Mouse (Mus musculus): ENCODE results near the gene Scyl1. TPM values are rescaled to one million over a fixed set of nuclear protein-coding genes. Genes with fewer than 3 reads are reported as not detected.
"Not testable (repeated sequence)": the region's sequence is repeated elsewhere in the genome, so short reads cannot be mapped to it uniquely, and the experiment has no call there.

Scyl1 gene
- polyA plus RNA-seq (2012; rRNA removed): 37.1 and 52.5 TPM in 2 replicates

GRCm38 (mm10) chr19:5770925-5771860 lies at the start of gene Scyl1:
Gene Scyl1 (minus strand): TSS chr19:5771419.
- peaks cover 15% of the 10 kb centered on the region for H3K36me3 ChIP-seq (ENCODE audit: control insufficient read depth, insufficient read depth, low read length)
- TF ChIP-seq POLR2A (IDR thresholded peaks at IDR 0.05; ENCODE audit: low read depth, low read length) (peak; percentile 77), CTCF (IDR thresholded peaks at IDR 0.05; ENCODE audit: extremely low read depth, insufficient read length, insufficient replicate concordance, low read depth, low read length) (no peak)
- H3K4me1 ChIP-seq (ENCODE audit: control insufficient read depth, insufficient read depth, insufficient read length, low read length): peaks cover 10% of the 10 kb centered on the region
- peak within 1 kb of the TSS; percentile 96 for H3K4me3 ChIP-seq (ENCODE audit: low read depth, low read length)
- no peaks in the 10 kb centered on the region for H3K27me3 ChIP-seq (ENCODE audit: control insufficient read depth, insufficient read depth, low read length)
- under 1% methylated on average over 64 of the region's 64 CpGs for WGBS
- H3K27ac ChIP-seq (ENCODE audit: insufficient read depth, low read depth, low read length): peak within 1 kb of the TSS; percentile 87

GRCm38 (mm10) chr19:5819549-5819948 lies 48.3 kb upstream of the Scyl1 start:
- peaks cover 30% of the 10 kb centered on the region for H3K4me1 ChIP-seq (ENCODE audit: control insufficient read depth, insufficient read depth, insufficient read length, low read length)
- TF ChIP-seq POLR2A (IDR thresholded peaks at IDR 0.05; ENCODE audit: low read depth, low read length) (no peak), CTCF (IDR thresholded peaks at IDR 0.05; ENCODE audit: extremely low read depth, insufficient read length, insufficient replicate concordance, low read depth, low read length) (no peak)
- no peaks in the 10 kb centered on the region for H3K27me3 ChIP-seq (ENCODE audit: control insufficient read depth, insufficient read depth, low read length)
- no peak overlapping the region for H3K27ac ChIP-seq (ENCODE audit: insufficient read depth, low read depth, low read length)
- peaks cover 8% of the 10 kb centered on the region; the same call in 1 of the 2 replicates for H3K36me3 ChIP-seq (ENCODE audit: control insufficient read depth, insufficient read depth, low read length)
- 64% methylated on average over 12 of the region's 12 CpGs for WGBS
- H3K4me3 ChIP-seq (ENCODE audit: low read depth, low read length): no peak overlapping the region

GRCm38 (mm10) chr19:5818590-5818977 lies 47.4 kb upstream of the Scyl1 start:
- peaks cover 4% of the 10 kb centered on the region; the same call in 1 of the 2 replicates for H3K36me3 ChIP-seq (ENCODE audit: control insufficient read depth, insufficient read depth, low read length)
- no peak overlapping the region for H3K27ac ChIP-seq (ENCODE audit: insufficient read depth, low read depth, low read length)
- 73% methylated on average over 6 of the region's 6 CpGs for WGBS

GRCm38 (mm10) chr19:5817703-5818589 lies 46.7 kb upstream of the Scyl1 start:
- no peaks in the 10 kb centered on the region for H3K36me3 ChIP-seq (ENCODE audit: control insufficient read depth, insufficient read depth, low read length)
- H3K4me1 ChIP-seq (ENCODE audit: control insufficient read depth, insufficient read depth, insufficient read length, low read length): peaks cover 26% of the 10 kb centered on the region
- H3K27me3 ChIP-seq (ENCODE audit: control insufficient read depth, insufficient read depth, low read length): no peaks in the 10 kb centered on the region
- peak overlapping the region; percentile 47 for H3K4me3 ChIP-seq (ENCODE audit: low read depth, low read length)
- 16% methylated on average over 21 of the region's 21 CpGs for WGBS
- TF ChIP-seq CTCF (IDR thresholded peaks at IDR 0.05; ENCODE audit: extremely low read depth, insufficient read length, insufficient replicate concordance, low read depth, low read length): peak; percentile 92; the same call in 1 of the 2 replicates
- peak; percentile 41 for TF ChIP-seq POLR2A (IDR thresholded peaks at IDR 0.05; ENCODE audit: low read depth, low read length)
- H3K27ac ChIP-seq (ENCODE audit: insufficient read depth, low read depth, low read length): peak overlapping the region; percentile 89

More at GRCm38 (mm10) chr19:5818590-5818977, 47.4 kb upstream of the Scyl1 start:
- Histone ChIP-seq H3K4me1 (ENCODE audit: control insufficient read depth, insufficient read depth, insufficient read length, low read length) (peaks cover 26% of the 10 kb centered on the region), H3K4me3 (ENCODE audit: low read depth, low read length) (no peak overlapping the region), H3K27me3 (ENCODE audit: control insufficient read depth, insufficient read depth, low read length) (no peaks in the 10 kb centered on the region)
- TF ChIP-seq POLR2A (IDR thresholded peaks at IDR 0.05; ENCODE audit: low read depth, low read length) (no peak), CTCF (IDR thresholded peaks at IDR 0.05; ENCODE audit: extremely low read depth, insufficient read length, insufficient replicate concordance, low read depth, low read length) (no peak)

- Histone ChIP-seq H3K4me3 (ENCODE audit: low read depth, low read length) (no peak overlapping the region), H3K36me3 (ENCODE audit: control insufficient read depth, insufficient read depth, low read length) (no peaks in the 10 kb centered on the region), H3K27me3 (ENCODE audit: control insufficient read depth, insufficient read depth, low read length) (no peaks in the 10 kb centered on the region), H3K27ac (ENCODE audit: insufficient read depth, low read depth, low read length) (peak overlapping the region; percentile 88), H3K4me1 (ENCODE audit: control insufficient read depth, insufficient read depth, insufficient read length, low read length) (peaks cover 36% of the 10 kb centered on the region)
- no peak for TF ChIP-seq POLR2A (IDR thresholded peaks at IDR 0.05; ENCODE audit: low read depth, low read length)
- TF ChIP-seq CTCF (IDR thresholded peaks at IDR 0.05; ENCODE audit: extremely low read depth, insufficient read length, insufficient replicate concordance, low read depth, low read length): no peak
- WGBS: 34% methylated on average over 4 of the region's 4 CpGs
Observed at GRCm38 (mm10) chr19:5815928-5816327, 44.7 kb upstream of the Scyl1 start.

GRCm38 (mm10) chr19:5815010-5815409 lies 43.8 kb upstream of the Scyl1 start:
- TF ChIP-seq POLR2A (IDR thresholded peaks at IDR 0.05; ENCODE audit: low read depth, low read length): no peak
- TF ChIP-seq CTCF (IDR thresholded peaks at IDR 0.05; ENCODE audit: extremely low read depth, insufficient read length, insufficient replicate concordance, low read depth, low read length): no peak
- Histone ChIP-seq H3K36me3 (ENCODE audit: control insufficient read depth, insufficient read depth, low read length) (no peaks in the 10 kb centered on the region), H3K27me3 (ENCODE audit: control insufficient read depth, insufficient read depth, low read length) (no peaks in the 10 kb centered on the region), H3K4me1 (ENCODE audit: control insufficient read depth, insufficient read depth, insufficient read length, low read length) (peaks cover 45% of the 10 kb centered on the region), H3K27ac (ENCODE audit: insufficient read depth, low read depth, low read length) (0 out of 2 replicates have a peak overlapping the region, but pooled peaks have one; percentile 88), H3K4me3 (ENCODE audit: low read depth, low read length) (no peak overlapping the region)
- 58% methylated on average over 7 of the region's 7 CpGs for WGBS

- not testable (repeated sequence) for H3K27ac ChIP-seq (ENCODE audit: insufficient read depth, low read depth, low read length); H3K36me3 ChIP-seq (ENCODE audit: control insufficient read depth, insufficient read depth, low read length); H3K4me3 ChIP-seq (ENCODE audit: low read depth, low read length); H3K27me3 ChIP-seq (ENCODE audit: control insufficient read depth, insufficient read depth, low read length)
- peaks cover 49% of the 10 kb centered on the region for H3K4me1 ChIP-seq (ENCODE audit: control insufficient read depth, insufficient read depth, insufficient read length, low read length)
- 62% methylated on average over 1 of the region's 1 CpGs for WGBS
Observed at GRCm38 (mm10) chr19:5814048-5814447, 42.8 kb upstream of the Scyl1 start.

Data from small intestine, adult 2 months (tissue).